ENCODE assay signal across 9 mouse cellular contexts in the genomic region with DNA sequence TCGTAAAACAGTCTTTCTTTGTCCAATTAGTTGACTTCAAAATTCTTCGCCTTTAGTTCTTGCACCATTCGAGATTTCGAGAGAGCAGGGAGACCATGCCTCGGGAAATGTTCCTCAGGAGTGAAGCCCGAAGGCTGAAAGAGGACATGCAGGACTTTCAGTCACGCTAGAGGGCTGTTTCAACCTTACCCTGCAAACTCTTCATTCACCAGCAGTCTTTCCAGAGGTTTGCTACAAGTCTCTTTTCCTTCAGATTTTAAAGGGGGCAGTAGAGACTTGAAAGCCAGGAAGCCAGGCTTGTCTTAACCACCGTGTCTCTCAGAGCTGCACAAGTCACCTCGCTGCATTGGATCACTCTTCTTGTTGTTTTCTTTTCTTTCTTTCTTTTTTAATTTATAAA. TPM values are rescaled to one million over a fixed set of nuclear protein-coding genes. Genes with fewer than 3 reads are reported as not detected.
DNase-seq lines count a peak whose midpoint lies in the region; ATAC-seq and TF ChIP-seq lines count a peak whose summit lies in the region.
"Had no signal": no experiment of that assay in that cellular context is flagged by ENCODE, and none has a peak within 500 bp of the region (broad histone marks: within the 10 kb centered on the region; RNA-seq: fewer than 3 reads in every experiment).

No protein-coding gene starts in this region.

- no peaks in the 10 kb centered on the region; the same call in 1 of the 2 replicates for H3K9me3 ChIP-seq in megakaryocyte, embryonic 14.5 days
- no peaks in the 10 kb centered on the region for H3K9me3 ChIP-seq in forebrain, embryonic 12.5 days
- no peaks in the 10 kb centered on the region for H3K9me3 ChIP-seq in liver, embryonic 12.5 days (replicated peaks)
- H3K9me3 ChIP-seq in stomach, postnatal 0 days (ENCODE audit: control insufficient read depth, low read length), result no peaks in the 10 kb centered on the region

- peak overlapping the region; percentile 88 for H3K4me3 ChIP-seq in megakaryocyte, embryonic 14.5 days (replicated peaks)
- peak overlapping the region; percentile 47 for H3K4me3 ChIP-seq in forebrain, embryonic 12.5 days (replicated peaks)
- H3K4me3 ChIP-seq in liver, embryonic 12.5 days, result peak overlapping the region; percentile 30; the same call in 1 of the 2 replicates
- peak overlapping the region; percentile 41 for H3K4me3 ChIP-seq in stomach, postnatal 0 days (ENCODE audit: low read depth, low read length)

- H3K4me1 ChIP-seq in megakaryocyte, embryonic 14.5 days, result peaks cover 11% of the 10 kb centered on the region
- peaks cover 18% of the 10 kb centered on the region for H3K4me1 ChIP-seq in forebrain, embryonic 12.5 days
- no peaks in the 10 kb centered on the region for H3K4me1 ChIP-seq in liver, embryonic 12.5 days
- no peaks in the 10 kb centered on the region for H3K4me1 ChIP-seq in stomach, postnatal 0 days (replicated peaks; ENCODE audit: control insufficient read depth, insufficient read depth)

- no peak for DNase-seq in stomach, postnatal 0 days (ENCODE audit: low spot score)
- no peak for DNase-seq in thymus, postnatal 0 days (ENCODE audit: low spot score)
- no peak for DNase-seq in layer of hippocampus, adult 18-20 months (ENCODE audit: low spot score in 2 of 2)
- no peak for DNase-seq in testis, postnatal 10 days (ENCODE audit: low spot score)
- DNase-seq: kidney, adult 18-20 months had no signal

- H3K9ac ChIP-seq in forebrain, embryonic 12.5 days, result no peak overlapping the region
- H3K9ac ChIP-seq in liver, embryonic 12.5 days, result no peak overlapping the region
- H3K9ac ChIP-seq in stomach, postnatal 0 days (ENCODE audit: low read length), result 0 out of 2 replicates have a peak overlapping the region, but pooled peaks have one; percentile 52

- H3K27ac ChIP-seq in forebrain, embryonic 12.5 days, result no peak overlapping the region
- H3K27ac ChIP-seq in liver, embryonic 12.5 days, result no peak overlapping the region
- no peak overlapping the region for H3K27ac ChIP-seq in stomach, postnatal 0 days (replicated peaks)

- WGBS in forebrain, embryonic 12.5 days, result 5% methylated on average over 9 of the region's 9 CpGs
- WGBS in liver, embryonic 12.5 days (ENCODE audit: insufficient replicate concordance), result 11% methylated on average over 9 of the region's 9 CpGs
- WGBS in stomach, postnatal 0 days, result 2% methylated on average over 9 of the region's 9 CpGs

- H3K27me3 ChIP-seq in megakaryocyte, embryonic 14.5 days (replicated peaks), result peaks cover 38% of the 10 kb centered on the region
- H3K27me3 ChIP-seq in forebrain, embryonic 12.5 days, result peaks cover 22% of the 10 kb centered on the region
- peaks cover 25% of the 10 kb centered on the region for H3K27me3 ChIP-seq in liver, embryonic 12.5 days (replicated peaks)
- no peaks in the 10 kb centered on the region for H3K27me3 ChIP-seq in stomach, postnatal 0 days (ENCODE audit: control insufficient read depth, insufficient read depth, low read length)

- no peaks in the 10 kb centered on the region for H3K36me3 ChIP-seq in megakaryocyte, embryonic 14.5 days (replicated peaks; ENCODE audit: low read length)
- no peaks in the 10 kb centered on the region for H3K36me3 ChIP-seq in forebrain, embryonic 12.5 days (replicated peaks)
- H3K36me3 ChIP-seq in liver, embryonic 12.5 days, result no peaks in the 10 kb centered on the region
- no peaks in the 10 kb centered on the region for H3K36me3 ChIP-seq in stomach, postnatal 0 days (ENCODE audit: control insufficient read depth, insufficient read depth, low read length)

- peak overlapping the region; percentile 91 for H3K4me2 ChIP-seq in forebrain, embryonic 12.5 days
- H3K4me2 ChIP-seq in liver, embryonic 12.5 days, result peak overlapping the region; percentile 59
- H3K4me2 ChIP-seq in stomach, postnatal 0 days (replicated peaks; ENCODE audit: low read depth), result peak overlapping the region; percentile 73

- peak; percentile 67 for TF ChIP-seq CTCF in stomach, postnatal 0 days (IDR thresholded peaks at IDR 0.05; ENCODE audit: low read depth)

- TF ChIP-seq EP300 in stomach, postnatal 0 days (optimal IDR thresholded peaks at IDR 0.05), result no peak

- ATAC-seq in megakaryocyte, adult 5-6 weeks (ENCODE audit: poor library complexity, severe bottlenecking), result no peak
- peak; percentile 60; the same call in 1 of the 2 replicates for ATAC-seq in forebrain, embryonic 12.5 days (ENCODE audit: low FRiP score)
- ATAC-seq in liver, embryonic 12.5 days, result no peak
- no peak for ATAC-seq in stomach, postnatal 0 days (ENCODE audit: low FRiP score, low TSS enrichment)

RNA-seq across cellular contexts. Expression of a gene that starts 0.9 kb away (rescaled TPM):
- polyA plus RNA-seq in megakaryocyte, embryonic 14.5 days (2012; ENCODE audit: insufficient read depth, low replicate concordance), result not detected in 2 replicates
- not detected in 2 replicates for total RNA-seq in megakaryocyte, adult 5-6 weeks (2015)
- total RNA-seq in megakaryocyte, adult 5-6 weeks (2017), result not detected in 2 replicates
- polyA plus RNA-seq in forebrain, embryonic 12.5 days (2016; fragmentation: Nextera tagmentation; extraction: Ambion mirVana), result 0.12 and 0.31 TPM in 2 replicates
- 0.08 TPM in 1 of 2 replicates, not detected in the other for polyA plus RNA-seq in liver, embryonic 12.5 days (2016; fragmentation: Nextera tagmentation; extraction: Ambion mirVana)
- polyA plus RNA-seq in stomach, postnatal 0 days (2015; fragmentation: Nextera tagmentation; extraction: Ambion mirVana), result 0.18 and 0.28 TPM in 2 replicates
- 0.05 TPM in 1 of 2 replicates, not detected in the other for polyA plus RNA-seq in thymus, postnatal 0 days (2015; fragmentation: Nextera tagmentation; extraction: Ambion mirVana)
- 10 to 100 TPM; 39.6 to 40.2 TPM for total RNA-seq in layer of hippocampus, adult 18-20 months (2021)

Comparison
In these comparisons a context has a peak if more than half of its experiments do, and no peak if none do; other contexts are left out.
1. H3K4me3 ChIP-seq: peak in every context shown above with its lines; median percentile 88 in megakaryocyte, embryonic 14.5 days; 47 in forebrain, embryonic 12.5 days; 41 in stomach, postnatal 0 days; 30 in liver, embryonic 12.5 days.